Mouse (Mus musculus) bone marrow, adult 2 months (tissue): Measurements from ENCODE around the gene Ccnf. TPM values are rescaled to one million over a fixed set of nuclear protein-coding genes. Genes with fewer than 3 reads are reported as not detected.

Source experiments
- H3K27ac ChIP-seq: fragments of 200-500 bp; 2 replicates; pipeline ENCODE4 v1.5.1; 2012; ENCODE audit warnings: low read depth, mild to moderate bottlenecking, control low read depth, inconsistent platforms, low read length; ENCODE audit not compliant: control insufficient read depth, poor library complexity, insufficient read depth
- H3K4me1 ChIP-seq: fragments of 200-500 bp; 2 replicates; pipeline ENCODE4 v1.6.1; 2011; ENCODE audit warnings: low read length; ENCODE audit not compliant: control insufficient read depth, insufficient read depth
- H3K4me3 ChIP-seq: fragments of 200-500 bp; replicated peaks from 2 replicates; pipeline ENCODE3; 2011; ENCODE audit warnings: mild to moderate bottlenecking, low read depth, low read length, control low read depth; ENCODE audit not compliant: control insufficient read depth
- CTCF ChIP-seq: fragments of 200-500 bp; IDR thresholded peaks from 2 replicates; pipeline ENCODE4 v1.5.1; 2011; ENCODE audit warnings: low read length, control low read depth; ENCODE audit not compliant: control insufficient read depth, insufficient read depth
- POLR2A ChIP-seq: fragments of 200-500 bp; IDR thresholded peaks from 2 replicates; pipeline ENCODE4 v1.6.1; 2011; ENCODE audit warnings: low read depth, mild to moderate bottlenecking, control low read depth, low read length, borderline replicate concordance; ENCODE audit not compliant: control insufficient read depth
- WGBS: fragments of 180-500 bp; shearing (Covaris S2); methylation state at CpG from one replicate; pipeline ENCODE4 v1.1.7; 2018; 5-methylcytosine and 5-hydroxymethylcytosine counted together
- polyA plus RNA-seq: library from polyadenylated mRNA; stranded (reverse); fragments of >200 nt; gene quantifications from 2 replicates; pipeline ENCODE4 v1.2.4, GENCODE M21; 2011; ENCODE audit warnings: low replicate concordance; ENCODE audit not compliant: missing spikeins, insufficient read depth, insufficient read length

Gene Ccnf
- polyA plus RNA-seq, 1 experiment, result 73.9 TPM

DNA sequence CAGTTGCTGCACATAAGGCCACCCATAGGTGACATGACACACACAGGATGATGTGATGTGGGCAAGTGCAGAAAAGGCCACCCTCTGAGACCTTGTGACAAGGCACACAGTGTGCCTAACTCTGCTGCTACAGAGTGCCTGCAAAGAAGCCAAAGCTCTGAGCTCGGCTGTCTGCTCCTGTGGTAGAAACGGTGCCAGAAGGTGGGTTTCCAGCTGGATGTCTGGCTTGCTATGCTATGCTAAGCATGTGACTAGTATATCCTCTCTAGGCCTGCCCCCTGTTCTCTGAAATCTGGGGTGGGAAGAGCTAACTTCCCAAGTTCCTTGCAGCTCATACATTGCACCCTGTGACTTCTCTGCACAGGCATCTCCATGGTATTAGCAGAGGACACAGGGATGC, 13.5 kb upstream of the Ccnf start:
- Histone ChIP-seq H3K27ac (no peak overlapping the region), H3K4me3 (no peak overlapping the region), H3K4me1 (peaks cover 3% of the 10 kb centered on the region; the same call in 1 of the 2 replicates)
- no peak for TF ChIP-seq CTCF
- no peak for TF ChIP-seq POLR2A
- 77% methylated on average over 2 of the region's 2 CpGs for WGBS

DNA sequence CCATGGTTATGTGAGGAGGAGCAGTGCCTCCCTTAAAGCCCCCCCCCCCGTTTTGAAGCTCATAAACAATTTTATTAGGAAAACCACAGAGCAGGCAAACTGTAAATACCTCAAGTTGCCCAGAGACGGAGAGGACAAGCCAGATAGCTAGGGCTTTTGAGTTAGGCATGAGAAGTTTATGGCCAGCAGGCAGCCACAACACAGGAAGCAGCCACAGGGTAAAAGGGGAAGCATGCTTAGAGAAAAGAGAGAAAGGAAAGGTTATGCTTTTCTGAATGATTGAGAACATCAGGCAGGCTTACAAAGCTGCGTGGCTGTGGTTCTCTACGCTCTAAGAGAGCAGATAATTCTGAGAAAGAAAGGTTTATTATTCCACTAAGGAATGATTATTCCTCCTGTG, 9.2 kb upstream of the Ccnf start:
- peak overlapping the region; percentile 6; the same call in 1 of the 2 replicates for H3K27ac ChIP-seq
- peaks cover 4% of the 10 kb centered on the region; the same call in 1 of the 2 replicates for H3K4me1 ChIP-seq
- TF ChIP-seq CTCF (no peak), POLR2A (no peak)
- WGBS, result 11% methylated on average over 4 of the region's 4 CpGs
- no peak overlapping the region for H3K4me3 ChIP-seq

DNA sequence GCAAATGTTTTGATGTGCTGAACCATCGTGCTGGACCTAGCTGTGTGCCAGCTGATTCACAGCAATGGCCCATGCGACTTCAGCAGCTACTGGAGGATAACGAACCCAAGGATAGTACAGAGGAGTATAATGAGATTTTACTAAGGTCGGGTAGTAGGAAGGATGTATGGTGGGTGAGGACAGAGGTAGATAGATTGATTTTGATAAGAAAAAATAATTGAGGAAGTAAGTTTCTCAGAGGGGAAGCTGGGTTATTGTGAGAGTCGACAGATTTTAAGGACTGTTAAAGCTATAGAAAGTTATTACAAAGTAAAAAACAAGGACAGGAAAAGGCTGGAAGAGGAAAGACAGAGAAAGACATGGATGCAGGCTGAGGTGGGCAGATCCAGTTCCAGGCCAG, 8.4 kb upstream of the Ccnf start:
- Histone ChIP-seq H3K4me1 (peaks cover 4% of the 10 kb centered on the region; the same call in 1 of the 2 replicates), H3K4me3 (no peak overlapping the region), H3K27ac (no peak overlapping the region)
- WGBS, result 5% methylated on average over 5 of the region's 5 CpGs
- TF ChIP-seq CTCF (no peak), POLR2A (no peak)

DNA sequence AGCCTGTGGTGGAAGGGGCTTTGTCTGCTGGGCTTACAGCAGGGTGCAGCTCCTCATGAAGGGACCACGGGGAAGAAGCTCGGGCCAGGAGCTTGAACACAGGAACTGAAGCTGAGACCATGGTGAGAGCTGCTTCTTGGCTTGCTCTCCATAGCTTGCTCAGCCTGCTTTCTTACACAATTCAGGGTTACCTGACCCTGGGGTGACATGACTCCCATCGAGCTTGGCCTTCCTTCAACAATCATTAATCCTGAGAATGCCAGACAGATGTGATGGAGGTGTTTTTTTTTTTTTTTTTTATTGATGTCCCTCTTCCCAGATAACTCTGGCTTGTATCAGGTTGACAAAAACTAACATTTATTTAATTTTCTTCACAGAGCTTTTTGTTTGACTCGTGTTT, 7.7 kb upstream of the Ccnf start:
- WGBS, result 36% methylated on average over 4 of the region's 4 CpGs
- no peak for TF ChIP-seq POLR2A
- no peak for TF ChIP-seq CTCF
- Histone ChIP-seq H3K4me1 (peaks cover 4% of the 10 kb centered on the region; the same call in 1 of the 2 replicates), H3K4me3 (no peak overlapping the region), H3K27ac (no peak overlapping the region)

DNA sequence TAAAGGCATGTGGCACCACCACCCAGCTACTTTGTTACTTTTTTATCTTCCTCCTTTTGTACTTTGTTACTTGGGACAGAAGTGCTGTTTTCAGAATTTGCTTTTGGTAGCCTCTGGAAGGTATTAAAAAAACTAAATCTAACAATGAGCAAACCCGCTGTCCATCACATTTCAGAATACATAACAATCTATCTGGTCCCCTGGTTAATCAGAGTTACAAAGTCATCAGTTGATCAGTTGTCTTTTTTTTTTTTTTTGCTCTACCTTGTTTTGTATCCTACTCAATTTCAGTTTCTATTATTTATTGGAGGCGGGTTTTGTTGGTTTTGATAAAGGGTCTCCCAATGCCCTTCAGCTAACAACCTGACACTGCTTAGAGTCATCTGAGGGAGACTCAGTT, 1.0 kb upstream of the Ccnf start:
- Histone ChIP-seq H3K4me1 (no peaks in the 10 kb centered on the region; the same call in 1 of the 2 replicates), H3K27ac (peak overlapping the region; percentile 86; the same call in 1 of the 2 replicates), H3K4me3 (no peak overlapping the region)
- TF ChIP-seq POLR2A (no peak), CTCF (no peak)
- WGBS, result 96% methylated on average over 2 of the region's 2 CpGs

DNA sequence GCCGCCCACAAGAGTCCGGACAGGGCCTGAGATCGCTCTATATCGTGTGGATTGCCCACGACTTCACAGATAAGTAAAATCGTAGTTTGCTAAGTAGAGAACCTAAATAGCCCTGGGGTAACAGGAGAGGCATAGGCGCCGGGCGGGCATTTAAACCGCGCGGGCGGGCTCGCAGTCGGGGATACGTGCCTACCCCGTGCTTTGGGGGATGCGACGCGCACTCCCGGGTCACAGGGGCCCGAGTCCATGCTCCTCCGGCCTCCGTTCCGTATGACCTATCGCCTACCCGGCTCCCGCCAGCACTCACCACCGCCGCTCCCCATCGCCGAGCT, 330 bp downstream of the Ccnf start:
- Histone ChIP-seq H3K4me1 (no peaks in the 10 kb centered on the region), H3K27ac (peak overlapping the region; percentile 73), H3K4me3 (peak overlapping the region; percentile 85)
- TF ChIP-seq CTCF, result no peak
- no peak; the same call in 1 of the 2 replicates for TF ChIP-seq POLR2A
- under 1% methylated on average over 32 of the region's 32 CpGs for WGBS

DNA sequence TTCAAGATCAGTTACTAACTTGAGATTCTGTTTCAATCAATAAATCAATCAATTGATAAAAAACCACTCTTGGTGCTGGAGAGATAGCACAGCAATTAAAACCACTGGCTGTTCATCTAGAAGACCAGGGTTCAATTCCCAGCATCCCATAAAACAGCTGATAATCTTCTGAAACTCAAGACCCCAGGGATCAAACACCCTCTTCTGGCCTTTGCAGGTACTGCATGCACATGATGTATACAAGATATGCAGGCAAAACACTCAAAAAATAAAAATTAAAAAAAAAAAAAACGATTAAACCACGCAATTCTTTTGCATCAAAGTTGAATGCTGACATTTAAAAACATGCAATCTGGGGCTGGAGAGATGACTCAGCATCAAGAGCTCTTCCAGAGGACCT, 2.6 kb downstream of the Ccnf start:
- Histone ChIP-seq H3K4me1 (no peaks in the 10 kb centered on the region), H3K27ac (no peak overlapping the region), H3K4me3 (no peak overlapping the region)
- WGBS, result 98% methylated on average over 2 of the region's 2 CpGs
- TF ChIP-seq CTCF (no peak), POLR2A (no peak)

DNA sequence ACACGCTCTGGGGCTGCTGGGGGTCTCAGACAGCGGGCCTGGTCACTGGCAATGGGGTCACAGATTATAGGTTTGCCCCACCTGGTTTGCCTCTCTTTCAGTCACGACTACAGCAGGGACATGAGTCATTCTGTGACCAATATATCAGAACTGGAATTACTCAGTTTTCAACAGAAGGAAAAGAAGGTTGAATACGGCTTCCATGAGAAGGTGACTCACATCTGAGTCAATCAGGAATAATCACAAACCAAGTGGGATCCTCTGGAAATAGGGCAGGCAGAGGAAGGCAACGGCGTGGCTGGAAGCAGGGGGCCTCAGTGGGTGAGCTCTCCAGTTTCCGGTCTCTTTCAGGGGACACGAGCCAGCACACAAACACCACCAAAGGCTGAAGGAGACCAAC, 7.2 kb downstream of the Ccnf start:
- TF ChIP-seq POLR2A, result no peak
- no peak for TF ChIP-seq CTCF
- H3K27ac ChIP-seq, result no peak overlapping the region
- no peaks in the 10 kb centered on the region for H3K4me1 ChIP-seq
- H3K4me3 ChIP-seq, result no peak overlapping the region
- 99% methylated on average over 8 of the region's 8 CpGs for WGBS

DNA sequence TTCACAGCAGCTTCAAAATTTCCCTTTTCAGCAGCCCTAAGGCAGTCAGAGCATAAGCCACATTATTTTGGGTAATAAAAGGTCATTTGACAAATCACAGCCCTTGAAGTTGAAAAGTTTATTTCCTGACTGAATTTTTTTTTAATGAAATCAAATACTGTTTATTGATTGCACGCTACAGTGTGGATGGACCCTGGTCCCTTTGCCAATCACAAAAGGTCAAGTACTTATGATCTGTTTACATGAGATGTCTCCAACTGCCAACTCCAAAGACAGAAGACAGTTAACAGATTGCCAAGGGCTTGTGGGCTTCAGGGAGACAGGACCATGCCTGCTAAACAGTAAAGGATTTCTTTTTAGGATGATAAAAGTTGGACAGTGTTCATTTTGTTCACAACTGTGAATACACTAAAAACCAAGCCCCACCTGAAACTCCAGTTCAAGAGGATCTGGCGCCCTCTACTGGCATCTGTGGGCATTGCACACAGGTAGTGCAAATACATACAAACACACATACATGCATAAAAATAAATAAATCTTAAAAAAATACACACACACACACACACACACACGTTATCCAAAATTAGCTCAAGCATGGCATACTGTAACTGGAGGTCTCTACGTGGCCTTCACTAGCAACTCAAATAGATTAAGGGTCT, 7.8 kb downstream of the Ccnf start:
- WGBS, result 92% methylated on average over 4 of the region's 4 CpGs
- no peaks in the 10 kb centered on the region for H3K4me1 ChIP-seq
- TF ChIP-seq CTCF (peak; percentile 66), POLR2A (no peak)
- H3K27ac ChIP-seq, result no peak overlapping the region
- H3K4me3 ChIP-seq, result no peak overlapping the region
